Mouse (Mus musculus): Measurements from ENCODE around the gene Klrk1.
A peak's percentile ranks its signal among the peaks of the same experiment; 100 is the strongest.
"Not testable (repeated sequence)": the region's sequence is repeated elsewhere in the genome, so short reads cannot be mapped to it uniquely, and the experiment has no call there.

Klrk1 gene

GRCm38 (mm10) chr6:129623735-129624134, at the start of gene Klrk1:
Gene Klrk1 (minus strand): TSS chr6:129623864.
- DNase-seq = peak in 1 of 2 experiments; percentile 19

GRCm38 (mm10) chr6:129661301-129661700, 37.6 kb upstream of the Klrk1 start:
- DNase-seq = not testable (repeated sequence)

- not testable (repeated sequence) for DNase-seq
These were observed 36.9 kb upstream of the Klrk1 start, which contains the start of gene Klrc2 for GRCm38 (mm10) chr6:129660589-129660988. Gene Klrc2 (minus strand): TSS chr6:129660689.

- DNase-seq = not testable (repeated sequence)
These were observed 20.4 kb upstream of the Klrk1 start for GRCm38 (mm10) chr6:129644054-129644453.

- not testable (repeated sequence) for DNase-seq
These were observed 19.6 kb upstream of the Klrk1 start, which contains the start of gene Klrc3 for GRCm38 (mm10) chr6:129643237-129643636. Gene Klrc3 (minus strand): TSS chr6:129643337.

- DNase-seq = not testable (repeated sequence)
These were observed 7.4 kb upstream of the Klrk1 start for GRCm38 (mm10) chr6:129631046-129631445.

GRCm38 (mm10) chr6:129608372-129608771, 15.3 kb downstream of the Klrk1 start:
- DNase-seq = no peak

- no peak for DNase-seq
These were observed 32.2 kb downstream of the Klrk1 start, which contains the start of gene Klrd1 for GRCm38 (mm10) chr6:129591508-129591907. Gene Klrd1 (plus strand): TSS chr6:129591782.

- DNase-seq = no peak
These were observed 40.6 kb downstream of the Klrk1 start for GRCm38 (mm10) chr6:129583014-129583413.

- no peak for DNase-seq
These were observed 41.8 kb downstream of the Klrk1 start for GRCm38 (mm10) chr6:129581896-129582295.

GRCm38 (mm10) chr6:129581274-129581673, 42.4 kb downstream of the Klrk1 start:
- no peak for DNase-seq

GRCm38 (mm10) chr6:129577605-129578004, 46.1 kb downstream of the Klrk1 start, which contains the start of gene Klre1:
Gene Klre1 (plus strand): TSS chr6:129577905.
- no peak for DNase-seq

GRCm38 (mm10) chr6:129575315-129575714, 48.3 kb downstream of the Klrk1 start:
- no peak for DNase-seq

GRCm38 (mm10) chr6:129565257-129565656, 58.4 kb downstream of the Klrk1 start:
- no peak for DNase-seq

Measured in kidney, postnatal 25 days (tissue).